8 mouse cellular contexts compared by ENCODE assay signal in genomic region chr5:53266181-53266580, GRCm38 (mm10). TPM values are rescaled to one million over a fixed set of nuclear protein-coding genes. Genes with fewer than 3 reads are reported as not detected.
DNase-seq lines count a peak whose midpoint lies in the region; ATAC-seq lines count a peak whose summit lies in the region.

No protein-coding gene starts in this region.

- DNase-seq in cerebellum, adult 9-10 months: peak; percentile 41
- no peak for DNase-seq in cerebellum, postnatal 4 days (ENCODE audit: low spot score in 2 of 2)
- DNase-seq in neural tube, embryonic 11.5 days (ENCODE audit: low spot score): no peak
- no peak for DNase-seq in neural tube, embryonic 10.5 days (ENCODE audit: extremely low spot score, low spot score)
- no peak for DNase-seq in liver, embryonic 11.5 days (ENCODE audit: low spot score)
- no peak for DNase-seq in layer of hippocampus, adult 11-12 months (ENCODE audit: low spot score)
- DNase-seq in retina, embryonic 14.5 days (ENCODE audit: low spot score): no peak
- no peak for DNase-seq in thymus, postnatal 14 days

- H3K9me3 ChIP-seq in neural tube, embryonic 11.5 days (ENCODE audit: control insufficient read depth, low read length): no peaks in the 10 kb centered on the region
- H3K9me3 ChIP-seq in liver, embryonic 11.5 days (ENCODE audit: control insufficient read depth, low read length): no peaks in the 10 kb centered on the region

- no peaks in the 10 kb centered on the region for H3K36me3 ChIP-seq in neural tube, embryonic 11.5 days (ENCODE audit: control insufficient read depth, insufficient read depth, low read length)
- H3K36me3 ChIP-seq in liver, embryonic 11.5 days (ENCODE audit: control insufficient read depth, insufficient read depth, low read length): no peaks in the 10 kb centered on the region

- ATAC-seq in neural tube, embryonic 11.5 days (ENCODE audit: insufficient read depth, low FRiP score, low TSS enrichment): 0 out of 2 replicates have a peak, but pooled peaks have one; percentile 0
- ATAC-seq in liver, embryonic 11.5 days (replicated peaks; ENCODE audit: low FRiP score): no peak

- H3K4me1 ChIP-seq in neural tube, embryonic 11.5 days (ENCODE audit: control insufficient read depth, insufficient read depth, low read length): no peaks in the 10 kb centered on the region
- H3K4me1 ChIP-seq in liver, embryonic 11.5 days (replicated peaks; ENCODE audit: control insufficient read depth, insufficient read depth, low read length): peaks cover 11% of the 10 kb centered on the region

- H3K4me2 ChIP-seq in neural tube, embryonic 11.5 days (ENCODE audit: low read depth): no peak overlapping the region
- H3K4me2 ChIP-seq in liver, embryonic 11.5 days: peak overlapping the region; percentile 78

- H3K27me3 ChIP-seq in neural tube, embryonic 11.5 days (ENCODE audit: control insufficient read depth, insufficient read depth, low read length): no peaks in the 10 kb centered on the region
- no peaks in the 10 kb centered on the region for H3K27me3 ChIP-seq in liver, embryonic 11.5 days (replicated peaks; ENCODE audit: control insufficient read depth, insufficient read depth, low read length)

- 75% methylated on average over 4 of the region's 4 CpGs for WGBS in neural tube, embryonic 11.5 days
- WGBS in liver, embryonic 11.5 days: 85% methylated on average over 4 of the region's 4 CpGs

- H3K4me3 ChIP-seq in neural tube, embryonic 11.5 days (ENCODE audit: low read depth, low read length): no peak overlapping the region
- no peak overlapping the region for H3K4me3 ChIP-seq in liver, embryonic 11.5 days (ENCODE audit: low read depth, low read length)

- no peak overlapping the region for H3K27ac ChIP-seq in neural tube, embryonic 11.5 days (ENCODE audit: low read depth, low read length)
- no peak overlapping the region for H3K27ac ChIP-seq in liver, embryonic 11.5 days (ENCODE audit: low read depth, low read length)

- no peak overlapping the region for H3K9ac ChIP-seq in neural tube, embryonic 11.5 days (ENCODE audit: low read length)
- H3K9ac ChIP-seq in liver, embryonic 11.5 days (ENCODE audit: low read depth, low read length): no peak overlapping the region

RNA-seq across cellular contexts. Expression of gene Smim20, which starts 0.7 kb away (rescaled TPM):
- polyA plus RNA-seq in neural tube, embryonic 11.5 days (2014; fragmentation: Nextera tagmentation; extraction: Ambion mirVana): 59.5 and 71.8 TPM in 2 replicates
- polyA plus RNA-seq in liver, embryonic 11.5 days (2014; fragmentation: Nextera tagmentation; extraction: Ambion mirVana): 64.4 and 70.2 TPM in 2 replicates

RNA-seq across cellular contexts. Expression of gene Sel1l3, which starts 52.5 kb away (rescaled TPM):
- polyA plus RNA-seq in neural tube, embryonic 11.5 days (2014; fragmentation: Nextera tagmentation; extraction: Ambion mirVana): 2.9 and 3.4 TPM in 2 replicates
- 0.27 and 0.52 TPM in 2 replicates for polyA plus RNA-seq in liver, embryonic 11.5 days (2014; fragmentation: Nextera tagmentation; extraction: Ambion mirVana)
